Mouse (Mus musculus): ENCODE measurements at regions not wholly inside any gene's neighbourhood (a gene's known extent, or its start where the extent isn't known, plus 50 kb on each side); places are given as distances from the start of the nearest gene placed in this dataset.

GRCm38 (mm10) chr7:77536890-77537289 lies 1200.9 kb downstream of the Ntrk3 start:
- TF ChIP-seq CTCF (IDR thresholded peaks at IDR 0.05; ENCODE audit: low read depth), result no peak
- TF ChIP-seq EP300 (IDR thresholded peaks at IDR 0.05; ENCODE audit: low read depth), result no peak
